Mouse (Mus musculus) erythroblast, embryonic 14.5 days (primary cell): Measurements from ENCODE around the gene 6030458C11Rik. TPM values are rescaled to one million over a fixed set of nuclear protein-coding genes. Genes with fewer than 3 reads are reported as not detected.
"Not testable (repeated sequence)": the region's sequence is repeated elsewhere in the genome, so short reads cannot be mapped to it uniquely, and the experiment has no call there.

ENCODE experiments used
- H3K27me3 ChIP-seq: 2 replicates; pipeline ENCODE4 v1.6.1; 2012; ENCODE audit warnings: inconsistent platforms; ENCODE audit not compliant: control insufficient read depth
- H3K36me3 ChIP-seq: 2 replicates; pipeline ENCODE4 v1.6.1; 2012; ENCODE audit warnings: mild to moderate bottlenecking, inconsistent platforms; ENCODE audit not compliant: control insufficient read depth
- H3K4me1 ChIP-seq: 2 replicates; pipeline ENCODE4 v1.6.1; 2012; ENCODE audit warnings: inconsistent platforms; ENCODE audit not compliant: control insufficient read depth
- H3K4me3 ChIP-seq: replicated peaks from 2 replicates; pipeline ENCODE3; 2012; ENCODE audit warnings: moderate library complexity, mild to moderate bottlenecking, inconsistent platforms
- H3K9me3 ChIP-seq: 2 replicates; pipeline ENCODE4 v1.6.1; 2012; ENCODE audit warnings: low read length, inconsistent platforms, mixed read lengths; ENCODE audit not compliant: control insufficient read depth
- GATA1 ChIP-seq: IDR thresholded peaks from 2 replicates; pipeline ENCODE4 v1.6.1; 2012; ENCODE audit warnings: low read length, inconsistent platforms, mixed read lengths
- TAL1 ChIP-seq: IDR thresholded peaks from 3 replicates; pipeline ENCODE4 v1.6.1; 2012; ENCODE audit warnings: low read length, inconsistent platforms, mixed read lengths
- polyA plus RNA-seq: library from polyadenylated mRNA; stranded (reverse); fragments of >175 nt; gene quantifications from 2 replicates; pipeline ENCODE4 v1.2.3, GENCODE M21; 2012

The 6030458C11Rik gene
- polyA plus RNA-seq, 1 experiment, result 1.1 TPM

DNA sequence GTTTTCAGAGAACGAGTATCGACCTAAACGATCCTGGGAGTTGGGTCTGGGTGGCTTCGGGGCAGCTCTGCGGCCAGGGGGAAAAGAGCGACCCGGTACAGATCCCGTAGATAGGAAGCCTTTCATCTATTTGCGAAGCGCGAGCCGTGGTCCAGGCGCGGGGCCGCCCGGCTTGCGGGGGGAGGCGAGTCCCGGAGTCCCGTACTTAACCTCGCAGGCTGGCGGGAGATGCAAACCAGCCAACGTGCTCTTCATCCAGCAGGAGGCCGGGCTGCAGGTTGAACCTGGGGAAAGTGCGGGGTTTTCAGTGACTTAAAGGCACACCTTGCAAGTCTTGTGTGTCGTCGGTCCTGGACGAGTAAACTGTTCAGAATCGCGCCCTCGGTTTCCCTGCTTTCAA, 516 bp upstream of the 6030458C11Rik start:
- Histone ChIP-seq H3K4me1 (peaks cover 74% of the 10 kb centered on the region), H3K9me3 (no peaks in the 10 kb centered on the region), H3K27me3 (no peaks in the 10 kb centered on the region), H3K4me3 (peak overlapping the region; percentile 74), H3K36me3 (peaks cover 66% of the 10 kb centered on the region)
- TF ChIP-seq TAL1 (no peak), GATA1 (no peak)

DNA sequence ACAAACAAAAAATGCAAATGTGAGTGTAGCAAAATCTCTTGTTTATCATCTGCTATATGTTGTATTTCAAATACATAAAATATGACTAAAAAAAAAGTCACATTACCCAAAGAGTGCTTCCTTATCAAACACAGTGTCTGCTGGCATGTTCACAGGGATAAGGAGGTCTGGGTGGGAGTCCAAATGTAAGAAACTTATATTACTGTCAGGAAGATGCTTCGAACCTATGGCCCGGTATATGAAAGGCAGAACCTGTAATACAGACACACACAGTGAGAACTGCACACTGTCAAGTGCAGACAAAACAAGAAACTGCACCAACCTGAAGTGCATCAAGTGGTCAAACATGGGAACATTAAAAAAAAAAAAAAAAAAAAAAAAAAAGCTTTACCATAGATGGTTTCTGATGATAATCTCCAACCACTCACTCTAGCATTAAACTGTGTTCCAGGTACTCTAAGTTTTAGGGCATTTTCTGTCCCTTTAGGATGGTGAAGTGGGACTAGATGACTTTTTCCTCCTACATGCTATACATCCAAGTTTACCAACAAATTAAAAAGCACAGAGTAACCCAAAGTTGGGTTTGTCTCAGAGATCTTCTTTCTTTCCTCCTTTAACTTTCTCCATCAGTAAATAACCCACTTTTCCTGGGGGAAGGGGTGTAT, 862 bp downstream of the 6030458C11Rik start:
- H3K36me3 ChIP-seq, result peaks cover 66% of the 10 kb centered on the region
- TF ChIP-seq TAL1 (no peak; the same call in 2 of the 3 replicates), GATA1 (no peak)
- H3K4me3 ChIP-seq, result peak overlapping the region; percentile 74
- peaks cover 67% of the 10 kb centered on the region for H3K4me1 ChIP-seq
- H3K27me3 ChIP-seq, result no peaks in the 10 kb centered on the region
- H3K9me3 ChIP-seq, result no peaks in the 10 kb centered on the region

DNA sequence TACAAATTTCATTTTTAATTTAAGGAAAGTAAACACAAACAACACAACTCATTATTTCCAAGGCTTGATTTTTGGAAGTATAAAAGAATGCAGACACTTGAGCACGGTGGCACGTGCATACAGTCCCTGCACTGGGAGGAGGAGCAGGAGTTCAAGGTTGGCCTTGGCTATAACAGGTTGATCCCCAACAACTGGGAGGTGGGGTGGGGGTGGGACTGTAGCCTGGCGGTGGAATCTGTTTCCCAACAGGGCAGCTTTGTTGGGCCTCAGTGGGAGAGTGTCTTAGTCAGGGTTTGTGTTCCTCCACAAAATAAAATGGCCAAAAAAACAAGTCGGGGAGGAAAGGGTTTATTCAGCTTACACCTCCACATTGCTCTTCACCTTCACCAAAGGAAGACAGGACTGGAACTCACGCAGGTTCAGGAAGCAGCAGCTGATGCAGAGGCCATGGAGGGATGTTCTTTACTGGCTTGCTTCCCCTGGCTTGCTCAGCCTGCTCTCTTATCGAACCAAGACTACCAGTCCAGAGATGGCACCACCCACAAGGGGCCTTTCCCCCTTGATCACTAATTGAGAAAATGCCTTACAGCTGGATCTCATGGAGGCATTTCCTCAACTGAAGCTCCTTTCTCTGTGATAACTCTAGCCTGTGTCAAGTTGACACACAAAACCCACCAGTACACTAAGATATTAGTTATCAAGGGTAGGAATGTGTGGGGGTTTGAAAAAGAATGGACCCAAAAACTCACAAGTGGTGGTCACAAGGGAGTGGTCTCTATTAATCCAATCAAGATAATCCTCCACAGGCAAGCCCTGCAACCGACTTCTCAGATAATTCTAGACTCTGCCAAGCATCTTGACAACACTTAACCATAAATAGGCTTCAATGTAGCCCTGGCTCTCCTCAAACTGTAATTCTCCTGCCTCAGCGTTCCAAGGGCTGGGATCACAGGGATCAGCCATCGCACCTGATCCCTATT, 1.7 kb downstream of the 6030458C11Rik start:
- Histone ChIP-seq H3K4me3 (peak overlapping the region; percentile 74), H3K4me1 (peaks cover 63% of the 10 kb centered on the region), H3K36me3 (peaks cover 66% of the 10 kb centered on the region), H3K27me3 (no peaks in the 10 kb centered on the region), H3K9me3 (no peaks in the 10 kb centered on the region)
- TF ChIP-seq TAL1, result no peak
- no peak for TF ChIP-seq GATA1

DNA sequence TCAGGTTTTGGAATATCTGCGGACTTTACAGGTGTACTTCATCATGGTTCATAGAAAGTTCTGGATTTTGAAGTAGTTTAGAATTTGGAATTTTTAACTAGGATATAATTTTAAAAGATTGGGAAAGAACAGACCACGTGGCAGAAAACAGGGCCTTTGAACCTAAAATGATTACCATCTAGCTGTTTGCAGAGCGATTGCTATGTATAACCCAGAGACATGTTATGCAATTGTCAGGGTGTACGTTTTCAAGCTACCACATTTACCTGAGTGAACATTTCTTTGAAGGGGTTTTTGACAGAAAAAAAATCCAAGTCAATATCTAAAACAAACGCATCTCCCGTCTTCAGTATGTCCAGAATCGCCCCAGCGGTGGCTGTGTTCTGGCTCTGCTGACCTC, 6.9 kb downstream of the 6030458C11Rik start:
- no peak overlapping the region for H3K4me3 ChIP-seq
- peaks cover 24% of the 10 kb centered on the region for H3K4me1 ChIP-seq
- H3K27me3 ChIP-seq, result no peaks in the 10 kb centered on the region
- peaks cover 6% of the 10 kb centered on the region for H3K9me3 ChIP-seq
- TF ChIP-seq TAL1 (no peak), GATA1 (no peak)
- peaks cover 98% of the 10 kb centered on the region for H3K36me3 ChIP-seq

DNA sequence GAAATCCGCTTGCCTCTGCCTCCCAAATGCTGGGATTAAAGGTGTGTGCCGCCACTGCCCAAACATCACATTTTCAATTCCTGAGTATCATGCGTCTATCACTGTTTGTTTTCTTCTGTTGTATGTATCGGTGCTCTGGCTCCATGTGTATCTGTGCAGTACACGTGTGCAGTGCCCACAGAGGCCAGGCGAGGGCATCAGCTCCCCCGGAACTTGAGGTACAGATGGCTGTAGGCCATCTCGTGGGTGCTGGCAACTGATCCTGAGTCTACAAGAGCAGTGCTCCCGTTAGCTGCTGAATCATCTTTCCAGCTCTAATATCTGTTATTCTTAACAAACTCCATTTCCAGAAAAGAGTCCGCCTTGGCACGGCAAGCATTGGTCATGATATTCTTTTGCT, 11.8 kb downstream of the 6030458C11Rik start:
- H3K27me3 ChIP-seq, result no peaks in the 10 kb centered on the region
- TF ChIP-seq TAL1, result no peak
- TF ChIP-seq GATA1, result no peak
- peaks cover 7% of the 10 kb centered on the region for H3K9me3 ChIP-seq
- H3K4me1 ChIP-seq, result peaks cover 4% of the 10 kb centered on the region
- no peak overlapping the region for H3K4me3 ChIP-seq
- peaks cover 100% of the 10 kb centered on the region for H3K36me3 ChIP-seq

DNA sequence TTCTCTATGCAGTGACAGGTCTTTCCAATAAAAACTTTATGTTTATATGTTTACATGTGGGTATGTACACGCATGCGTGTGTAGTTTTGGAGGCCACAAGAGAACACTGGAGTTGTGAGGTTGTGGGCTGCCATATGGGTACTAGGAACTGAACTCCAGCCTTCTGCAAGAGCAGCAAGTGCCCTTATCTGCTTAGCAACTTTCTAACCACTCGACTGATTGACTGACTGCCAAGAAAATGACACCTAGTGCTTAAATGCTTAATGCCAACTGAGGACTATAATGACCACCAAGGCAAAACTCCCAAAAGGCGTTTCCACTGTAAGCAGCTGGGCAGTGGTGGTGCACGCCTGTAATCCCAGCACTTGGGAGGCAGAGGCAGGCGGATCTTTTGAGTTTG, 15.1 kb downstream of the 6030458C11Rik start:
- peaks cover 7% of the 10 kb centered on the region for H3K9me3 ChIP-seq
- peaks cover 93% of the 10 kb centered on the region for H3K36me3 ChIP-seq
- H3K4me1 ChIP-seq, result peaks cover 26% of the 10 kb centered on the region
- no peak overlapping the region for H3K4me3 ChIP-seq
- no peaks in the 10 kb centered on the region for H3K27me3 ChIP-seq
- TF ChIP-seq TAL1 (no peak), GATA1 (no peak)

DNA sequence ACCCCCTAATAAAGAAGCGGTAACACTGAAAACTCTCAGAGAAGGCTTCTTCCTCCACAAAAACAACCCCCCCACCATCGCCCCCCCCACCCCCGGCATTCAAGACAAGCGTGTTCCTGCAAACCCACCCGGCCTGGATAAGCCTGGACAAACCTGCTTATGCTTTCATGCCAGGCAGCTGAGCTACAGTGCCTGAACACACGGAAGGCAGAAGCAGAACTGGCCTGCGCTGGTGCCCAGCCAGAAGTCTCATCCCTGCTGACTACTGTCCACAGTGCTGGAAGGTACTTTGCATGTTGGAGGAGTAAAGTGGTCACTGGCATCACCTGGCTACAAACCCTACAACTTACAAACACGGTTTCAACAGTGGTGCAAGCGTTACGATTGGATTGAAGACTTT, 17.4 kb downstream of the 6030458C11Rik start:
- peaks cover 71% of the 10 kb centered on the region for H3K36me3 ChIP-seq
- H3K27me3 ChIP-seq, result no peaks in the 10 kb centered on the region
- H3K4me3 ChIP-seq, result no peak overlapping the region
- no peaks in the 10 kb centered on the region; the same call in none of the 2 replicates for H3K9me3 ChIP-seq
- TF ChIP-seq TAL1, result no peak
- no peak for TF ChIP-seq GATA1
- H3K4me1 ChIP-seq, result peaks cover 24% of the 10 kb centered on the region

DNA sequence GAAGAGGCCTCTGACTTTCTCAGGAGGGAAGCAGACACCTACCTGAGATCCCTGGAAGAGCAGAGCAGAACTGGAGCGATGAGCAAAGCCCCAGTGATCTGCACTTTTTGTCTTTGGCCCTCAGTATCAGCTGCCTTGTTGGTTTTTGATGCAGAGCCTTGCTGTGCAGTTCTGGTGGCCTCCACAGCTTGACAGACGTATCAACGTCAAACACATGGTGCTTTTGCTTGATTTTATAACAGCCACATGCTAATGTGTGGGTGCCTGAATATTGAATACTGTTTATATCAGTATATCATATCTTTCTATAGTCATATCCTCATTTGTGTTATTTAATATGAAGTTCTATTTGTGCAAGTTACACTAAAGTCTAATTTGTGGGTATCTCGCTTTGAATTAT, 19.4 kb downstream of the 6030458C11Rik start:
- Histone ChIP-seq H3K27me3 (no peaks in the 10 kb centered on the region), H3K9me3 (no peaks in the 10 kb centered on the region; the same call in none of the 2 replicates), H3K4me3 (no peak overlapping the region), H3K36me3 (peaks cover 51% of the 10 kb centered on the region), H3K4me1 (peaks cover 24% of the 10 kb centered on the region)
- TF ChIP-seq TAL1 (no peak), GATA1 (no peak)

DNA sequence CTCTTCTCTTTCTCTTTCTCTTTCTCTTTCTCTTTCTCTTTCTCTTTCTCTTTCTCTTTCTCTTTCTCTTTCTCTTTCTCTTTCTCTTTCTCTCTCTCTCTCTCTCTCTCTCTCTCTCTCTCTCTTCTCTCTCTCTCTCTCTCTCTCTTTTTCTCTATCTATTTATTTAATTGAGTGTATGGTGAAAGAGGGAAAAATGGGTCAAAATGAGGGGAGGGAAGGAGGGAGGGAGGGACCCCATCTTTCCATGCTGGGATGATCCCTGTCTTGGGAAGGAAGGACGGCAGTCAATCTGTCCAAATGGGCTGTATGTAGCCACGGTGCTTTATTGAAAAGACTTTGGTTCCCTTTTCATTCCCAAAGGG, 23.3 kb downstream of the 6030458C11Rik start:
- not testable (repeated sequence) for H3K9me3 ChIP-seq, H3K27me3 ChIP-seq
- Histone ChIP-seq H3K4me1 (peaks cover 15% of the 10 kb centered on the region), H3K36me3 (peaks cover 12% of the 10 kb centered on the region), H3K4me3 (peak overlapping the region; percentile 28)
